In genomic region chr5:47981951-47982350, GRCm38 (mm10) we compare ENCODE assay signal across 10 mouse cellular contexts. TPM values are rescaled to one million over a fixed set of nuclear protein-coding genes. Genes with fewer than 3 reads are reported as not detected.
A peak's percentile ranks its signal among the peaks of the same experiment; 100 is the strongest.
DNase-seq lines count a peak whose midpoint lies in the region; ATAC-seq and TF ChIP-seq lines count a peak whose summit lies in the region.
"Had no signal": no experiment of that assay in that cellular context is flagged by ENCODE, and none has a peak within 500 bp of the region (broad histone marks: within the 10 kb centered on the region; RNA-seq: fewer than 3 reads in every experiment).

No protein-coding gene starts in this region.

- WGBS in limb, embryonic 13.5 days = 40% methylated on average over 8 of the region's 8 CpGs
- 57% methylated on average over 8 of the region's 8 CpGs for WGBS in neural tube, embryonic 15.5 days

- no peaks in the 10 kb centered on the region for H3K36me3 ChIP-seq in megakaryocyte, embryonic 14.5 days (replicated peaks; ENCODE audit: low read length)
- no peaks in the 10 kb centered on the region for H3K36me3 ChIP-seq in limb, embryonic 13.5 days
- H3K36me3 ChIP-seq in neural tube, embryonic 15.5 days = no peaks in the 10 kb centered on the region

- TF ChIP-seq CTCF in layer of hippocampus, adult 2 months (conservative IDR thresholded peaks at IDR 0.05) = no peak

- no peak overlapping the region for H3K27ac ChIP-seq in limb, embryonic 13.5 days
- no peak overlapping the region for H3K27ac ChIP-seq in neural tube, embryonic 15.5 days (replicated peaks)
- no peak overlapping the region for H3K27ac ChIP-seq in layer of hippocampus, adult 2 months

- H3K4me1 ChIP-seq in megakaryocyte, embryonic 14.5 days = peaks cover 40% of the 10 kb centered on the region
- peaks cover 23% of the 10 kb centered on the region for H3K4me1 ChIP-seq in limb, embryonic 13.5 days
- peaks cover 28% of the 10 kb centered on the region for H3K4me1 ChIP-seq in neural tube, embryonic 15.5 days

- peak; percentile 8; the same call in 1 of the 2 replicates for ATAC-seq in frontal cortex, adult (ENCODE audit: low TSS enrichment)
- no peak for ATAC-seq in megakaryocyte, adult 5-6 weeks (ENCODE audit: poor library complexity, severe bottlenecking)
- no peak for ATAC-seq in limb, embryonic 13.5 days (ENCODE audit: low FRiP score, low read depth)
- no peak for ATAC-seq in neural tube, embryonic 15.5 days (ENCODE audit: low FRiP score)

- peaks cover 40% of the 10 kb centered on the region for H3K27me3 ChIP-seq in megakaryocyte, embryonic 14.5 days (replicated peaks)
- H3K27me3 ChIP-seq in limb, embryonic 13.5 days = peaks cover 25% of the 10 kb centered on the region
- no peaks in the 10 kb centered on the region for H3K27me3 ChIP-seq in neural tube, embryonic 15.5 days (replicated peaks)

- no peaks in the 10 kb centered on the region for H3K9me3 ChIP-seq in megakaryocyte, embryonic 14.5 days
- H3K9me3 ChIP-seq in limb, embryonic 13.5 days = no peaks in the 10 kb centered on the region
- no peaks in the 10 kb centered on the region for H3K9me3 ChIP-seq in neural tube, embryonic 15.5 days (replicated peaks)

- DNase-seq in frontal cortex, postnatal 10 days (ENCODE audit: low spot score in 2 of 2) = no peak
- DNase-seq in layer of hippocampus, adult 2 months (ENCODE audit: low spot score in 2 of 2) = no peak
- DNase-seq in ovary, adult 18-20 months (ENCODE audit: low spot score) = no peak
- DNase-seq: cerebellum, adult 8-10 months; thymus, postnatal 25 days had no signal

- peak overlapping the region; percentile 96 for H3K4me2 ChIP-seq in limb, embryonic 13.5 days (replicated peaks)
- H3K4me2 ChIP-seq in neural tube, embryonic 15.5 days = peak overlapping the region; percentile 89

- H3K4me3 ChIP-seq in megakaryocyte, embryonic 14.5 days (replicated peaks) = peak overlapping the region; percentile 93
- H3K4me3 ChIP-seq in limb, embryonic 13.5 days = peak overlapping the region; percentile 56; the same call in 1 of the 2 replicates
- no peak overlapping the region for H3K4me3 ChIP-seq in neural tube, embryonic 15.5 days (replicated peaks)
- H3K4me3 ChIP-seq in layer of hippocampus, adult 2 months = no peak overlapping the region

- H3K9ac ChIP-seq in limb, embryonic 13.5 days = no peak overlapping the region
- no peak overlapping the region for H3K9ac ChIP-seq in neural tube, embryonic 15.5 days (replicated peaks)

RNA-seq across cellular contexts. Expression of gene Slit2, which starts 1.0 kb away (rescaled TPM):
- polyA plus RNA-seq in megakaryocyte, embryonic 14.5 days (2012; ENCODE audit: insufficient read depth, low replicate concordance) = 0.02 TPM in 1 of 2 replicates, not detected in the other
- total RNA-seq in megakaryocyte, adult 5-6 weeks (2015) = not detected in 2 replicates
- under 0.01 TPM in 1 of 2 replicates, not detected in the other for total RNA-seq in megakaryocyte, adult 5-6 weeks (2017)
- polyA plus RNA-seq in limb, embryonic 13.5 days (2015; fragmentation: Nextera tagmentation; extraction: Ambion mirVana) = 37.0 and 40.7 TPM in 2 replicates
- 32.9 and 39.1 TPM in 2 replicates for polyA plus RNA-seq in neural tube, embryonic 15.5 days (2015; fragmentation: Nextera tagmentation; extraction: Ambion mirVana)
- 10 to 100 TPM; 36.8 to 42.5 TPM for total RNA-seq in layer of hippocampus, adult 2 months (2021)

Comparison
In these comparisons a context has a peak if more than half of its experiments do, and no peak if none do; other contexts are left out.
1. H3K4me3 ChIP-seq: peak in megakaryocyte, embryonic 14.5 days (single experiment) and limb, embryonic 13.5 days (single experiment); none in neural tube, embryonic 15.5 days (single experiment) and layer of hippocampus, adult 2 months (single experiment).
2. RNA of gene Slit2, which starts 1.0 kb away (polyA plus RNA-seq): 37.0 to 40.7 TPM in limb, embryonic 13.5 days and 32.9 to 39.1 TPM in neural tube, embryonic 15.5 days; 0.02 TPM in megakaryocyte, embryonic 14.5 days; every median in the first group is over 10 times any median in the second.